Mouse (Mus musculus): ENCODE measurements around the gene Baz1b. TPM values are rescaled to one million over a fixed set of nuclear protein-coding genes. Genes with fewer than 3 reads are reported as not detected.

The Baz1b gene
- polyA plus RNA-seq, 1 experiment from 2014 or later: 30.5 TPM

GRCm38 (mm10) chr5:135291193-135291592 is 104.1 kb downstream of the Baz1b start:
- 51% methylated on average over 4 of the region's 4 CpGs for WGBS
- no peaks in the 10 kb centered on the region for H3K4me1 ChIP-seq
- no peak overlapping the region for H3K4me3 ChIP-seq
- no peak for ATAC-seq (replicated peaks)
- H3K27me3 ChIP-seq (replicated peaks): no peaks in the 10 kb centered on the region
- no peak overlapping the region for H3K27ac ChIP-seq
- H3K4me2 ChIP-seq: no peak overlapping the region
- no peak overlapping the region for H3K9ac ChIP-seq
- H3K9me3 ChIP-seq: no peaks in the 10 kb centered on the region
- no peaks in the 10 kb centered on the region for H3K36me3 ChIP-seq (replicated peaks)

- no peak overlapping the region for H3K4me3 ChIP-seq
- 88% methylated on average over 2 of the region's 2 CpGs for WGBS
- H3K27me3 ChIP-seq (replicated peaks): no peaks in the 10 kb centered on the region
- no peak overlapping the region for H3K9ac ChIP-seq
- H3K27ac ChIP-seq: no peak overlapping the region
- no peak for ATAC-seq (replicated peaks)
- no peaks in the 10 kb centered on the region for H3K4me1 ChIP-seq
- no peak overlapping the region for H3K4me2 ChIP-seq
- H3K36me3 ChIP-seq (replicated peaks): no peaks in the 10 kb centered on the region
- no peaks in the 10 kb centered on the region for H3K9me3 ChIP-seq
Observed at GRCm38 (mm10) chr5:135292001-135292400, 104.9 kb downstream of the Baz1b start.

Small RNA genes within 50 kb of the gene (microRNA-seq; reads per million reads assigned to microRNA genes)
- gene Gm25315: not detected

Other genes with a start within 250 kb of the Baz1b start
- gene Cldn4, start 240.3 kb upstream of the Baz1b start, polyA plus RNA-seq (2015; fragmentation: Nextera tagmentation; extraction: Ambion mirVana): not detected in 2 replicates
- 2.1 and 3.0 TPM in 2 replicates for gene Cldn3, start 201.1 kb upstream of the Baz1b start, polyA plus RNA-seq (2015; fragmentation: Nextera tagmentation; extraction: Ambion mirVana)
- gene Abhd11, start 178.1 kb upstream of the Baz1b start, polyA plus RNA-seq (2015; fragmentation: Nextera tagmentation; extraction: Ambion mirVana): 68.4 and 70.1 TPM in 2 replicates
- 156 and 157 TPM in 2 replicates for gene Stx1a, start 163.8 kb upstream of the Baz1b start, polyA plus RNA-seq (2015; fragmentation: Nextera tagmentation; extraction: Ambion mirVana)
- 43.4 and 47.8 TPM in 2 replicates for gene Dnajc30, start 123.1 kb upstream of the Baz1b start, polyA plus RNA-seq (2015; fragmentation: Nextera tagmentation; extraction: Ambion mirVana)
- gene Bud23, start 122.3 kb upstream of the Baz1b start, polyA plus RNA-seq (2015; fragmentation: Nextera tagmentation; extraction: Ambion mirVana): 78.1 and 82.5 TPM in 2 replicates
- gene Vps37d, start 109.0 kb upstream of the Baz1b start, polyA plus RNA-seq (2015; fragmentation: Nextera tagmentation; extraction: Ambion mirVana): 39.5 and 47.8 TPM in 2 replicates
- 0.81 and 0.91 TPM in 2 replicates for gene Mlxipl, start 97.4 kb upstream of the Baz1b start, polyA plus RNA-seq (2015; fragmentation: Nextera tagmentation; extraction: Ambion mirVana)
- gene Tbl2, start 37.6 kb upstream of the Baz1b start, polyA plus RNA-seq (2015; fragmentation: Nextera tagmentation; extraction: Ambion mirVana): 13.2 and 13.4 TPM in 2 replicates
- gene Bcl7b, start 19.0 kb upstream of the Baz1b start, polyA plus RNA-seq (2015; fragmentation: Nextera tagmentation; extraction: Ambion mirVana): 41.8 and 48.4 TPM in 2 replicates
- 11.5 and 15.4 TPM in 2 replicates for gene Fzd9, start 64.0 kb downstream of the Baz1b start, polyA plus RNA-seq (2015; fragmentation: Nextera tagmentation; extraction: Ambion mirVana)
- 0.18 TPM in 1 of 2 replicates, not detected in the other for gene Fkbp6, start 162.8 kb downstream of the Baz1b start, polyA plus RNA-seq (2015; fragmentation: Nextera tagmentation; extraction: Ambion mirVana)
- gene Trim50, start 166.0 kb downstream of the Baz1b start, polyA plus RNA-seq (2015; fragmentation: Nextera tagmentation; extraction: Ambion mirVana): not detected in 2 replicates
- 35.3 and 37.3 TPM in 2 replicates for gene Nsun5, start 182.7 kb downstream of the Baz1b start, polyA plus RNA-seq (2015; fragmentation: Nextera tagmentation; extraction: Ambion mirVana)
- 11.4 and 11.8 TPM in 2 replicates for gene Pom121, start 207.3 kb downstream of the Baz1b start, polyA plus RNA-seq (2015; fragmentation: Nextera tagmentation; extraction: Ambion mirVana)